Comparison of ENCODE assay signal across 30 mouse cellular contexts in genomic region chr15:85503127-85503526, GRCm38 (mm10). TPM values are rescaled to one million over a fixed set of nuclear protein-coding genes. Genes with fewer than 3 reads are reported as not detected.
A peak's percentile ranks its signal among the peaks of the same experiment; 100 is the strongest.
DNase-seq lines count a peak whose midpoint lies in the region; ATAC-seq lines count a peak whose summit lies in the region.
"Had no signal": no experiment of that assay in that cellular context is flagged by ENCODE, and none has a peak within 500 bp of the region (broad histone marks: within the 10 kb centered on the region; RNA-seq: fewer than 3 reads in every experiment).

Gene 7530416G11Rik (minus strand): TSS chr15:85503227.

- no peak for DNase-seq in forebrain, embryonic 10.5 days (ENCODE audit: extremely low spot score, low spot score)
- peak; percentile 34 for DNase-seq in left cerebral cortex, postnatal 4 days
- DNase-seq in left cerebral cortex, postnatal 36 days (ENCODE audit: low spot score in 2 of 2): no peak
- peak; percentile 52 for DNase-seq in retina, postnatal 1 day
- DNase-seq in retina, embryonic 14.5 days (ENCODE audit: low spot score): no peak
- DNase-seq: adrenal gland, adult 2 months; adrenal gland, postnatal 10 days; adrenal gland, postnatal 25 days; cerebellum, adult 11 months; cerebellum, adult 18-20 months; cerebellum, adult 8-10 months; cerebellum, postnatal 14 days; cerebellum, postnatal 36 days; embryo, embryonic 11 days had no signal

- H3K27ac ChIP-seq in forebrain, embryonic 10.5 days: peak within 1 kb of the TSS; percentile 64
- no peak within 1 kb of the TSS for H3K27ac ChIP-seq in forebrain, embryonic 13.5 days
- H3K27ac ChIP-seq in hindbrain, embryonic 16.5 days (ENCODE audit: low read depth, low read length): no peak within 1 kb of the TSS
- H3K27ac ChIP-seq in hindbrain, embryonic 13.5 days: no peak within 1 kb of the TSS
- H3K27ac ChIP-seq: embryonic facial prominence, embryonic 13.5 days; embryonic facial prominence, embryonic 15.5 days had no signal

- no peak for ATAC-seq in forebrain, embryonic 13.5 days
- ATAC-seq in hindbrain, embryonic 16.5 days: peak; percentile 13; the same call in 1 of the 2 replicates
- ATAC-seq in hindbrain, embryonic 13.5 days (ENCODE audit: low FRiP score): no peak
- ATAC-seq: forebrain, embryonic 14.5 days; forebrain, embryonic 16.5 days had no signal

- H3K9me3 ChIP-seq in forebrain, embryonic 10.5 days: no peaks in the 10 kb centered on the region
- H3K9me3 ChIP-seq in forebrain, embryonic 13.5 days (replicated peaks): no peaks in the 10 kb centered on the region
- H3K9me3 ChIP-seq in hindbrain, embryonic 16.5 days (ENCODE audit: control insufficient read depth, low read length): no peaks in the 10 kb centered on the region
- H3K9me3 ChIP-seq in hindbrain, embryonic 13.5 days: no peaks in the 10 kb centered on the region
- H3K9me3 ChIP-seq: embryonic facial prominence, embryonic 13.5 days; embryonic facial prominence, embryonic 15.5 days had no signal

- peaks cover 62% of the 10 kb centered on the region for H3K4me1 ChIP-seq in forebrain, embryonic 10.5 days
- H3K4me1 ChIP-seq in forebrain, embryonic 13.5 days: peaks cover 50% of the 10 kb centered on the region
- H3K4me1 ChIP-seq in hindbrain, embryonic 16.5 days (ENCODE audit: control insufficient read depth, insufficient read depth, low read depth, low read length): peaks cover 13% of the 10 kb centered on the region
- H3K4me1 ChIP-seq in hindbrain, embryonic 13.5 days (replicated peaks): peaks cover 43% of the 10 kb centered on the region

- no peak within 1 kb of the TSS for H3K4me3 ChIP-seq in forebrain, embryonic 10.5 days
- no peak within 1 kb of the TSS for H3K4me3 ChIP-seq in forebrain, embryonic 13.5 days
- H3K4me3 ChIP-seq in hindbrain, embryonic 16.5 days (ENCODE audit: low read length): no peak within 1 kb of the TSS
- no peak within 1 kb of the TSS for H3K4me3 ChIP-seq in hindbrain, embryonic 13.5 days
- H3K4me3 ChIP-seq: embryonic facial prominence, embryonic 13.5 days; embryonic facial prominence, embryonic 15.5 days; erythroblast, embryonic 14.5 days had no signal

- H3K27me3 ChIP-seq in forebrain, embryonic 10.5 days (ENCODE audit: poor library complexity, severe bottlenecking): peaks cover 14% of the 10 kb centered on the region
- H3K27me3 ChIP-seq in forebrain, embryonic 13.5 days: no peaks in the 10 kb centered on the region
- H3K27me3 ChIP-seq in hindbrain, embryonic 16.5 days (replicated peaks; ENCODE audit: control insufficient read depth, insufficient read depth, low read length): no peaks in the 10 kb centered on the region
- H3K27me3 ChIP-seq in hindbrain, embryonic 13.5 days: 0 out of 2 replicates have a peak, but pooled peaks cover 4% of the 10 kb centered on the region
- H3K27me3 ChIP-seq: embryonic facial prominence, embryonic 15.5 days had no signal

- H3K9ac ChIP-seq in forebrain, embryonic 13.5 days: no peak within 1 kb of the TSS
- no peak within 1 kb of the TSS for H3K9ac ChIP-seq in hindbrain, embryonic 16.5 days (ENCODE audit: low read depth, low read length)
- no peak within 1 kb of the TSS for H3K9ac ChIP-seq in hindbrain, embryonic 13.5 days
- H3K9ac ChIP-seq: embryonic facial prominence, embryonic 13.5 days; embryonic facial prominence, embryonic 15.5 days had no signal

- intact Hi-C loops in left cerebral cortex, postnatal 4 days (cut with DNase I): no loop called here
- intact Hi-C loops in left cerebral cortex, postnatal 36 days (cut with DNase I): no loop called here

- WGBS in forebrain, embryonic 10.5 days: 89% methylated on average over 8 of the region's 8 CpGs
- 80% methylated on average over 8 of the region's 8 CpGs for WGBS in forebrain, embryonic 13.5 days
- 57% methylated on average over 8 of the region's 8 CpGs for WGBS in hindbrain, embryonic 16.5 days
- WGBS in hindbrain, embryonic 13.5 days: 73% methylated on average over 8 of the region's 8 CpGs

- H3K4me2 ChIP-seq in forebrain, embryonic 13.5 days: no peak within 1 kb of the TSS
- H3K4me2 ChIP-seq in hindbrain, embryonic 16.5 days (ENCODE audit: low read length): no peak within 1 kb of the TSS
- H3K4me2 ChIP-seq in hindbrain, embryonic 13.5 days: no peak within 1 kb of the TSS
- H3K4me2 ChIP-seq: embryonic facial prominence, embryonic 13.5 days; embryonic facial prominence, embryonic 15.5 days had no signal

- no peaks in the 10 kb centered on the region for H3K36me3 ChIP-seq in forebrain, embryonic 10.5 days (replicated peaks)
- no peaks in the 10 kb centered on the region for H3K36me3 ChIP-seq in forebrain, embryonic 13.5 days (ENCODE audit: poor library complexity, severe bottlenecking)
- H3K36me3 ChIP-seq in hindbrain, embryonic 16.5 days (ENCODE audit: control insufficient read depth, insufficient read depth, low read length): no peaks in the 10 kb centered on the region
- no peaks in the 10 kb centered on the region for H3K36me3 ChIP-seq in hindbrain, embryonic 13.5 days
- H3K36me3 ChIP-seq: embryonic facial prominence, embryonic 13.5 days; embryonic facial prominence, embryonic 15.5 days had no signal

RNA-seq across cellular contexts. Expression of gene 7530416G11Rik, which starts in this region (rescaled TPM):
- not detected in 2 replicates for polyA plus RNA-seq in forebrain, embryonic 10.5 days (2016; fragmentation: Nextera tagmentation; extraction: Ambion mirVana)
- not detected in 2 replicates for polyA plus RNA-seq in forebrain, embryonic 13.5 days (2015; fragmentation: Nextera tagmentation; extraction: Ambion mirVana)
- polyA plus RNA-seq in hindbrain, embryonic 16.5 days (2015; fragmentation: Nextera tagmentation; extraction: Ambion mirVana): not detected in 2 replicates
- not detected in 2 replicates for polyA plus RNA-seq in hindbrain, embryonic 13.5 days (2015; fragmentation: Nextera tagmentation; extraction: Ambion mirVana)
- total RNA-seq in left cerebral cortex, postnatal 4 days (2021): not detected
- total RNA-seq in left cerebral cortex, postnatal 36 days (2021): not detected
- total RNA-seq: adrenal gland, adult 2 months; adrenal gland, postnatal 10 days; adrenal gland, postnatal 25 days; adrenal gland, postnatal 4 days; common myeloid progenitor, adult 5-6 weeks; ES-E14; MEL had no signal
- polyA plus RNA-seq: adrenal gland, adult 2 months; brain, embryonic 14.5 days; C2C12; embryonic facial prominence, embryonic 11.5 days; embryonic facial prominence, embryonic 13.5 days; embryonic facial prominence, embryonic 15.5 days; erythroblast, embryonic 14.5 days; forebrain, embryonic 11.5 days; forebrain, embryonic 14.5 days; forebrain, embryonic 16.5 days had no signal

Comparison
In these comparisons a context has a peak if more than half of its experiments do, and no peak if none do; other contexts are left out.
1. Peak in ATAC-seq in hindbrain, embryonic 16.5 days; RNA of the gene not detected or under 1 TPM.
2. Peak in DNase-seq in left cerebral cortex, postnatal 4 days; RNA of the gene not detected or under 1 TPM.